Mouse (Mus musculus): ENCODE results near the gene Nav2. TPM values are rescaled to one million over a fixed set of nuclear protein-coding genes. Genes with fewer than 3 reads are reported as not detected.
A peak's percentile ranks its signal among the peaks of the same experiment; 100 is the strongest.

The Nav2 gene
- polyA plus RNA-seq, 1 experiment from 2014 or later = 34.9 TPM

DNA sequence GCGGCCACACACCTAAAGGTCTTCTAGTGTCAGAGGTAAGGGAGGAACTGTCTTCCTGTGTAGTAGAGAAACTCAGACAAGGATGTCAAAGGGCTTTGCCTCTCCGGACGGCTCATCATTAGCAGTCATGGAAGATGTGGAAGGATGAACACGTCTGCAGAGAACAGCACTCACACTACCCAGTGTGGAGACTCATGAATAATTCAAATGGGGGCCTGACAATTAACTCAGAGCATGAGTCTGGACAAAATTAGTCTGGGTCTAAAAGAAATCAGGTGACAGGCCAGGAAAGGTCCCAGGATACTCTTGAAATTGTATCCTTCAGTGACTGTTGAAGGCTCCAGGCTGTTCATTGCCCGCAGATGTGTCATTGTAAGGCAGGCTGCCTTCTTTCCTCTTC lies 17.5 kb upstream of the Nav2 start:
- H3K4me2 ChIP-seq (ENCODE audit: low read length) = no peak overlapping the region
- ATAC-seq (ENCODE audit: insufficient number of reproducible peaks, insufficient read depth, low FRiP score, low read depth) = no peak
- no peak overlapping the region for H3K9ac ChIP-seq (ENCODE audit: low read length)
- H3K27ac ChIP-seq (replicated peaks in 1 of 2; ENCODE audit: control insufficient read depth in 1 of 2, insufficient read depth in 1 of 2, low read depth in 2 of 2, low read length in 2 of 2) = no peak overlapping the region
- H3K4me1 ChIP-seq (ENCODE audit: control insufficient read depth in 2 of 2, insufficient read depth in 2 of 2, low read length in 2 of 2) = peaks cover 15 to 24% of the 10 kb centered on the region in 2 experiments
- no peaks in the 10 kb centered on the region for H3K36me3 ChIP-seq (ENCODE audit: control insufficient read depth, insufficient read depth, low read length)
- H3K9me3 ChIP-seq (ENCODE audit: control insufficient read depth, low read length) = no peaks in the 10 kb centered on the region
- WGBS = 82% methylated on average over 5 of the region's 5 CpGs
- H3K27me3 ChIP-seq (ENCODE audit: control insufficient read depth, insufficient read depth, low read length) = no peaks in the 10 kb centered on the region
- no peak overlapping the region for H3K4me3 ChIP-seq (ENCODE audit: control insufficient read depth in 1 of 2, insufficient read depth in 1 of 2, low read depth in 1 of 2, low read length in 2 of 2)

DNA sequence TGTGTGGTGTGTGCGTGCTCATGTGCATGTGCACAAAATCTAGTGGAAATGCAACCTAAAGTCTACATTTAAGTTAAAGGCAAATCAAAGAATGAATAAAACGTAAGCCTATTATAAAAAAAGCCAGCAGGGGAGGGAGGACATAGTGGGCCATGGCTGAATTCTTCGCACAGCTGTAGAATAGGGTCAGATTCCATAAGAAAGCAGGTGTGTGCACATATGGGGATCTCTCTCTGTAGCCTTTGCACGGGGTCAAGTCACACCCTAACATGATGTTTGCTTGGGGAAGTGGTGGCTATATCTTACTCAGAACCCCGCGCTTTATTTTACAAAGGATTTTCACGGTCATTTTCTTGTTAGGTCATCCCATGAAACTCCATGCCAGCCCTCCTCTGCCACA lies 15.4 kb upstream of the Nav2 start:
- ATAC-seq (ENCODE audit: insufficient number of reproducible peaks, insufficient read depth, low FRiP score, low read depth) = no peak
- Histone ChIP-seq H3K4me3 (ENCODE audit: control insufficient read depth in 1 of 2, insufficient read depth in 1 of 2, low read depth in 1 of 2, low read length in 2 of 2) (no peak overlapping the region), H3K27ac (replicated peaks in 1 of 2; ENCODE audit: control insufficient read depth in 1 of 2, insufficient read depth in 1 of 2, low read depth in 2 of 2, low read length in 2 of 2) (no peak overlapping the region), H3K27me3 (ENCODE audit: control insufficient read depth, insufficient read depth, low read length) (no peaks in the 10 kb centered on the region), H3K4me2 (ENCODE audit: low read length) (no peak overlapping the region), H3K9me3 (ENCODE audit: control insufficient read depth, low read length) (no peaks in the 10 kb centered on the region), H3K36me3 (ENCODE audit: control insufficient read depth, insufficient read depth, low read length) (no peaks in the 10 kb centered on the region), H3K4me1 (ENCODE audit: control insufficient read depth in 2 of 2, insufficient read depth in 2 of 2, low read length in 2 of 2) (peaks cover 25 to 44% of the 10 kb centered on the region in 2 experiments), H3K9ac (ENCODE audit: low read length) (no peak overlapping the region)
- 93% methylated on average over 7 of the region's 7 CpGs for WGBS

DNA sequence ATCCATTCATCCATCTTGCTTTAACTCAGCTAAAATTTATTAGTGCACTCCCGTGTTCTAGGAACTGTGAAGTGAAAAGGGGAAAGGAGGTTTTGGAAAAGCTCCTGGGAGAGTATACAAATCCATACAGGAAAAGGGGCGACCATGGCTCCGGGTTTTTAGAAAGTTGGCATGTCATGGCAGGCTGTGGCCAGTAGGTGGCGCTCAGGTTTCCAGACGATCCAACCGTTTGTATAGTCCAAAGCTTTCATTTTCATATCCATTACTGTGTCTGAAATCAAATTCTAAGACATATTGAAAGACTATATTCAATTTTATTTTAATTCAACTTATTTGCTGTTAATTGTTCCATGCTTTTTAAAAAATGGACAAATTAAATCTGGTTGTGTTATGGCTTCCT lies 14.4 kb upstream of the Nav2 start:
- WGBS = 2% methylated on average over 6 of the region's 6 CpGs
- Histone ChIP-seq H3K27ac (replicated peaks in 1 of 2; ENCODE audit: control insufficient read depth in 1 of 2, insufficient read depth in 1 of 2, low read depth in 2 of 2, low read length in 2 of 2) (no peak overlapping the region), H3K9me3 (ENCODE audit: control insufficient read depth, low read length) (no peaks in the 10 kb centered on the region), H3K9ac (ENCODE audit: low read length) (no peak overlapping the region), H3K36me3 (ENCODE audit: control insufficient read depth, insufficient read depth, low read length) (no peaks in the 10 kb centered on the region), H3K27me3 (ENCODE audit: control insufficient read depth, insufficient read depth, low read length) (no peaks in the 10 kb centered on the region), H3K4me1 (ENCODE audit: control insufficient read depth in 2 of 2, insufficient read depth in 2 of 2, low read length in 2 of 2) (peaks cover 31 to 47% of the 10 kb centered on the region in 2 experiments), H3K4me2 (ENCODE audit: low read length) (no peak overlapping the region), H3K4me3 (ENCODE audit: control insufficient read depth in 1 of 2, insufficient read depth in 1 of 2, low read depth in 1 of 2, low read length in 2 of 2) (no peak overlapping the region)
- ATAC-seq (ENCODE audit: insufficient number of reproducible peaks, insufficient read depth, low FRiP score, low read depth) = no peak

DNA sequence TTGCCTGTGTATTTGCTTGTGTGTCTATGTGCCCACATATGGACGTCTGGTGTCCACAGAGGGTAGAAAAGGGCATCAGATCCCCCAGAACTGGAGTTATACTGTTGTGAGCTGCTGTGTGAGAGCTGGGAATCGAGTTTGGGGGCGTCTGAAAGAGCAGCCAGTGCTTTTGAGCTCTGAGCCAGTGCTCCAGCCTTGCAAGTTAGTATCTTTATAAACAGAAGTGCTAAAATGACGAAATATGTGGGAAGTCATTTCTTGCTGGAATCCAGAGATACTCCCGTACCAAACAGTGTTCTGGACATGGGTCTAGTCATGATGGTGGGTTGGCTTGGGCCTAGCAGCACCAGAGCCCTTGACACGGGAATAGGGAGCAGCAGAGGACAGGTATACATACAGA lies 13.8 kb upstream of the Nav2 start:
- Histone ChIP-seq H3K4me2 (ENCODE audit: low read length) (no peak overlapping the region), H3K27ac (replicated peaks in 1 of 2; ENCODE audit: control insufficient read depth in 1 of 2, insufficient read depth in 1 of 2, low read depth in 2 of 2, low read length in 2 of 2) (peak overlapping the region in 1 of 2 experiments; percentile 69; a peak in 3 of 4 replicates), H3K9ac (ENCODE audit: low read length) (peak overlapping the region; percentile 1; the same call in 1 of the 2 replicates), H3K36me3 (ENCODE audit: control insufficient read depth, insufficient read depth, low read length) (no peaks in the 10 kb centered on the region), H3K4me1 (ENCODE audit: control insufficient read depth in 2 of 2, insufficient read depth in 2 of 2, low read length in 2 of 2) (peaks cover 33 to 51% of the 10 kb centered on the region in 2 experiments), H3K4me3 (ENCODE audit: control insufficient read depth in 1 of 2, insufficient read depth in 1 of 2, low read depth in 1 of 2, low read length in 2 of 2) (no peak overlapping the region), H3K27me3 (ENCODE audit: control insufficient read depth, insufficient read depth, low read length) (no peaks in the 10 kb centered on the region), H3K9me3 (ENCODE audit: control insufficient read depth, low read length) (no peaks in the 10 kb centered on the region)
- no peak for ATAC-seq (ENCODE audit: insufficient number of reproducible peaks, insufficient read depth, low FRiP score, low read depth)
- 67% methylated on average over 6 of the region's 6 CpGs for WGBS

DNA sequence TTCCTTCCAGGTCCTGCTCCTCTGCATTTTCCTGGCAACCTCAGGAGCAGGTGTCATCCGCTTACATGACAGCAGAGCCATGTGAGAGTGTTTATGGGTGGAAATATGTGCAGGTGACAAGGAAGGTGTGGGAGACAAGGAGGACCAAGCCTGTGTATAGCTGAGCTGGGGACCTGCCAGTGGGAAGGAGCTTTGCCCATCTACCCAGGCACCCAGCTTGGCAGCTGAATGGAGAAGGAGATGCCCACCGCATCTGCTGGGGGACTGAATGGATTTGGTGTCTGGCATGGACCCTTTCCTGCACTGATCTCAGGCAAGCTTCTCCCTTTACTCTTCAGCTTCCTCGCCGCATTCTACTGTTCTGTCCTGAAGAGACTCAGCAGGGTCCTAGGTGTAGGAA lies 13.0 kb upstream of the Nav2 start:
- WGBS = 59% methylated on average over 4 of the region's 4 CpGs
- H3K36me3 ChIP-seq (ENCODE audit: control insufficient read depth, insufficient read depth, low read length) = no peaks in the 10 kb centered on the region
- H3K9me3 ChIP-seq (ENCODE audit: control insufficient read depth, low read length) = no peaks in the 10 kb centered on the region
- H3K4me1 ChIP-seq (ENCODE audit: control insufficient read depth in 2 of 2, insufficient read depth in 2 of 2, low read length in 2 of 2) = peaks cover 36 to 58% of the 10 kb centered on the region in 2 experiments
- H3K4me2 ChIP-seq (ENCODE audit: low read length) = peak overlapping the region; percentile 21
- no peak for ATAC-seq (ENCODE audit: insufficient number of reproducible peaks, insufficient read depth, low FRiP score, low read depth)
- H3K27me3 ChIP-seq (ENCODE audit: control insufficient read depth, insufficient read depth, low read length) = no peaks in the 10 kb centered on the region
- H3K9ac ChIP-seq (ENCODE audit: low read length) = peak overlapping the region; percentile 46; the same call in 1 of the 2 replicates
- peak overlapping the region; percentile 69 for H3K27ac ChIP-seq (replicated peaks in 1 of 2; ENCODE audit: control insufficient read depth in 1 of 2, insufficient read depth in 1 of 2, low read depth in 2 of 2, low read length in 2 of 2)
- H3K4me3 ChIP-seq (ENCODE audit: control insufficient read depth in 1 of 2, insufficient read depth in 1 of 2, low read depth in 1 of 2, low read length in 2 of 2) = no peak overlapping the region

DNA sequence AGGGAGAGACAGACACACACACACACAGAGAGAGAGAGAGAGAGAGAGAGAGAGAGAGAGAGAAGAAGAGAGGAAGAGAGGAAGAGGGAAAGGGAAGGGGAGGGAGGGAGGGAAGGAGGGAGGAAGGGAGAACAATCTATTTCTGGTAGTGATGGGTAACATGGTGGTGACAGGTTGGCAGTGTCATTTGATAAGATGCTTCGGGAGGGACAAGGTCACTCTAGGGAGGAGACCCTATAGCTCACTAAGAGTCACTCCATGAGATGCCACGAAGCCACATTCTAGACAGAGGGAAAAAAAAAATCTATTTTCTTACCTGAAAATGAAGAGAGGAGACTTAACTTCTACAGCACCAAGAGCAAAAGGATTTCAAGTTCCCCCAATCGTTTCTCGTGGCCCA lies 12.5 kb upstream of the Nav2 start:
- H3K27me3 ChIP-seq (ENCODE audit: control insufficient read depth, insufficient read depth, low read length) = no peaks in the 10 kb centered on the region
- peak; percentile 57; the same call in 1 of the 2 replicates for ATAC-seq (ENCODE audit: insufficient number of reproducible peaks, insufficient read depth, low FRiP score, low read depth)
- H3K4me2 ChIP-seq (ENCODE audit: low read length) = peak overlapping the region; percentile 21; the same call in 1 of the 2 replicates
- no peak overlapping the region; the same call in 1 of the 2 replicates for H3K9ac ChIP-seq (ENCODE audit: low read length)
- H3K4me1 ChIP-seq (ENCODE audit: control insufficient read depth in 2 of 2, insufficient read depth in 2 of 2, low read length in 2 of 2) = peaks cover 36 to 61% of the 10 kb centered on the region in 2 experiments
- no peaks in the 10 kb centered on the region for H3K36me3 ChIP-seq (ENCODE audit: control insufficient read depth, insufficient read depth, low read length)
- peak overlapping the region; percentile 69 for H3K27ac ChIP-seq (replicated peaks in 1 of 2; ENCODE audit: control insufficient read depth in 1 of 2, insufficient read depth in 1 of 2, low read depth in 2 of 2, low read length in 2 of 2)
- 22% methylated on average over 4 of the region's 4 CpGs for WGBS
- no peaks in the 10 kb centered on the region for H3K9me3 ChIP-seq (ENCODE audit: control insufficient read depth, low read length)
- no peak overlapping the region for H3K4me3 ChIP-seq (ENCODE audit: control insufficient read depth in 1 of 2, insufficient read depth in 1 of 2, low read depth in 1 of 2, low read length in 2 of 2)

DNA sequence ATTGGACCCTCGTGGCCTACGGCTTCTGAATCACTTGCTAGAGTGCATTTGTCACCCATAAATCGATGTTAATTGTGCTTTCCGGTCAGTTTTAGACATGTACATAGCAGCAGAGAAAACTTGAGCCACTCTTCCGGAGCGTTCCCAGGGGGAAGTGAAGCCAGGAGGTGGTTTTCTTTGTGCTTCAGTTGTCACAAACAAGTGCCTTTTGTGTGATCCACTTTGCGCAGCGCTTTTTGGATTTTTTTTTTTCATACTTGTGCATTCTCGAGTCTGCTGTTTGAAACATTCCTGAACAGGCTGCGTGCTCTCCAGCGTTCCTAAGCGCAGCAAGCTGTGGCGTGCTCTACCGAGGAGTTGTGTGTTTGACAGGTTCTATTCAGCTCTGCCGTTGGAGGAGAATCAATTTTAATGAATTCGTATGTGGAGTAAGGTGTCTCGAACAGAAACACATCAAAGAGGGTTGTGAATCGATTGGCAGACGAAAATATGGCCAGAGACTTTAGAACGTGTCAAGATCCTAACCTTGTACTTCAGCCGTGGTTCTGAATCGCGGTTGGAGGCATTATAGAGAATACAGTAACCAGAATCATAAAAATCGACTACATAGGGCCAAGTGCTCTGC lies 10.9 kb upstream of the Nav2 start:
- Histone ChIP-seq H3K27me3 (ENCODE audit: control insufficient read depth, insufficient read depth, low read length) (no peaks in the 10 kb centered on the region), H3K4me1 (ENCODE audit: control insufficient read depth in 2 of 2, insufficient read depth in 2 of 2, low read length in 2 of 2) (peaks cover 36 to 61% of the 10 kb centered on the region in 2 experiments), H3K4me2 (ENCODE audit: low read length) (no peak overlapping the region), H3K36me3 (ENCODE audit: control insufficient read depth, insufficient read depth, low read length) (no peaks in the 10 kb centered on the region), H3K9me3 (ENCODE audit: control insufficient read depth, low read length) (no peaks in the 10 kb centered on the region), H3K27ac (replicated peaks in 1 of 2; ENCODE audit: control insufficient read depth in 1 of 2, insufficient read depth in 1 of 2, low read depth in 2 of 2, low read length in 2 of 2) (peak overlapping the region in 1 of 2 experiments; percentile 69; a peak in 2 of 4 replicates), H3K4me3 (ENCODE audit: control insufficient read depth in 1 of 2, insufficient read depth in 1 of 2, low read depth in 1 of 2, low read length in 2 of 2) (no peak overlapping the region), H3K9ac (ENCODE audit: low read length) (no peak overlapping the region)
- WGBS = 76% methylated on average over 24 of the region's 24 CpGs
- no peak for ATAC-seq (ENCODE audit: insufficient number of reproducible peaks, insufficient read depth, low FRiP score, low read depth)

DNA sequence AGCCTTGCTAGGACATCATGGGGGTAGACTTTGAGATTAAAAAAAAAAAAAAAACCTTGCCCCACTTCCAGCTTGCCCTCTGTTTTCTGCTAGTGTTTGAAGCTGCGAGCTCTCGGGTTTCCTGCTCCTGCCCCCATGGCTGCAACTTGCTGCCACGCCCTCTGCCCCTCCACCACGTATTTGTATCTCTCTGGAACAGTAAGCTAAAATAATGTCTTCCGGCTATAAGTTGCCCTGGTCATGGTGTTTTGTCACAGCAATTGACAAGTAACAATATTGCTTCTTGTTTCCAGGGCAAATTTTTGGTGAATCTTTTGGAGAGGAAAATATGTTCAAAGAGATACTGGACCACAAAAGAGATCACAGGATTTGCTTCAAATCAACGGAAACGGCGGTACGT lies 10.1 kb upstream of the Nav2 start:
- H3K4me1 ChIP-seq (ENCODE audit: control insufficient read depth in 2 of 2, insufficient read depth in 2 of 2, low read length in 2 of 2) = peaks cover 36 to 63% of the 10 kb centered on the region in 2 experiments
- no peak for ATAC-seq (ENCODE audit: insufficient number of reproducible peaks, insufficient read depth, low FRiP score, low read depth)
- no peak overlapping the region for H3K4me2 ChIP-seq (ENCODE audit: low read length)
- no peaks in the 10 kb centered on the region for H3K36me3 ChIP-seq (ENCODE audit: control insufficient read depth, insufficient read depth, low read length)
- WGBS = 60% methylated on average over 9 of the region's 9 CpGs
- no peak overlapping the region for H3K4me3 ChIP-seq (ENCODE audit: control insufficient read depth in 1 of 2, insufficient read depth in 1 of 2, low read depth in 1 of 2, low read length in 2 of 2)
- peak overlapping the region; percentile 50 to 55; a peak in 2 of 4 replicates for H3K27ac ChIP-seq (replicated peaks in 1 of 2; ENCODE audit: control insufficient read depth in 1 of 2, insufficient read depth in 1 of 2, low read depth in 2 of 2, low read length in 2 of 2)
- H3K9me3 ChIP-seq (ENCODE audit: control insufficient read depth, low read length) = no peaks in the 10 kb centered on the region
- no peak overlapping the region for H3K9ac ChIP-seq (ENCODE audit: low read length)
- no peaks in the 10 kb centered on the region for H3K27me3 ChIP-seq (ENCODE audit: control insufficient read depth, insufficient read depth, low read length)
